Mouse (Mus musculus) heart, postnatal 0 days (tissue): ENCODE results near the gene Slco2b1.

ENCODE experiments used
- CTCF ChIP-seq: IDR thresholded peaks from 2 replicates; pipeline ENCODE4 v1.5.1; 2016; ENCODE audit warnings: antibody characterized with exemption, control low read depth, low read depth
- EP300 ChIP-seq: IDR thresholded peaks from 2 replicates; pipeline ENCODE4 v1.6.1; 2016; ENCODE audit warnings: antibody characterized with exemption, low read depth

DNA sequence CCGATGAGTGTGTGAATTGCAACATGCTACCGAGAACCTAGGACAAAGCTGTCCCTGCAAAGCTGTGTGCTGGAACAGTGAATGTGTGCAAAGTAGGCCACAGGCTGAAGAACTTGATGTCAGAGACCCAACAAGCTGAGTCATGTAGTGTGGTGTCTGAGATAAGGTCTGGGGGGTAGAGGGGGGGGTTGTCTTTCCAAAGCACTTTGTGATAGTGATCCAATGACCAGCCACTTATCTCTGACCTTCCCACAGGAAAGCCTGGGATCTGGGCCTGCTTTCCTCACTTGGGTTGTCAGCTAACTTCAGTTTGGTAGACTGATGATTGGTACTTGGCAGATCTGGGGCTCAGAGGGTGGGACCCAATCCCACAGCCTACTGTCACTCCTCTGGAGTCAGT is 23.5 kb upstream of the Slco2b1 start:
- TF ChIP-seq CTCF (no peak), EP300 (no peak)
